Mouse (Mus musculus): ENCODE measurements around the gene Nfia. TPM values are rescaled to one million over a fixed set of nuclear protein-coding genes. Genes with fewer than 3 reads are reported as not detected.

The Nfia gene
- total RNA-seq, 1 experiment from 2014 or later, result 16.9 TPM

- ATAC-seq (replicated peaks in 1 of 2; ENCODE audit: insufficient read depth in 1 of 2, low FRiP score in 2 of 2, low TSS enrichment in 1 of 2, low read depth in 1 of 2, poor library complexity in 2 of 2, severe bottlenecking in 2 of 2), result no peak
Measured at GRCm38 (mm10) chr4:97796505-97796904, 24.0 kb downstream of the Nfia start.

- ATAC-seq (replicated peaks in 1 of 2; ENCODE audit: insufficient read depth in 1 of 2, low FRiP score in 2 of 2, low TSS enrichment in 1 of 2, low read depth in 1 of 2, poor library complexity in 2 of 2, severe bottlenecking in 2 of 2), result no peak
Measured at GRCm38 (mm10) chr4:97803791-97804190, 31.3 kb downstream of the Nfia start.

GRCm38 (mm10) chr4:97804638-97805037, 32.1 kb downstream of the Nfia start:
- no peak for ATAC-seq (replicated peaks in 1 of 2; ENCODE audit: insufficient read depth in 1 of 2, low FRiP score in 2 of 2, low TSS enrichment in 1 of 2, low read depth in 1 of 2, poor library complexity in 2 of 2, severe bottlenecking in 2 of 2)

- no peak for ATAC-seq (replicated peaks in 1 of 2; ENCODE audit: insufficient read depth in 1 of 2, low FRiP score in 2 of 2, low TSS enrichment in 1 of 2, low read depth in 1 of 2, poor library complexity in 2 of 2, severe bottlenecking in 2 of 2)
Measured at GRCm38 (mm10) chr4:97805255-97805654, 32.7 kb downstream of the Nfia start.

- no peak for ATAC-seq (replicated peaks in 1 of 2; ENCODE audit: insufficient read depth in 1 of 2, low FRiP score in 2 of 2, low TSS enrichment in 1 of 2, low read depth in 1 of 2, poor library complexity in 2 of 2, severe bottlenecking in 2 of 2)
Measured at GRCm38 (mm10) chr4:97805896-97806808, 33.6 kb downstream of the Nfia start.

- no peak for ATAC-seq (replicated peaks in 1 of 2; ENCODE audit: insufficient read depth in 1 of 2, low FRiP score in 2 of 2, low TSS enrichment in 1 of 2, low read depth in 1 of 2, poor library complexity in 2 of 2, severe bottlenecking in 2 of 2)
Measured at GRCm38 (mm10) chr4:97806924-97807323, 34.4 kb downstream of the Nfia start.

- ATAC-seq (replicated peaks in 1 of 2; ENCODE audit: insufficient read depth in 1 of 2, low FRiP score in 2 of 2, low TSS enrichment in 1 of 2, low read depth in 1 of 2, poor library complexity in 2 of 2, severe bottlenecking in 2 of 2), result no peak
Measured at GRCm38 (mm10) chr4:97808885-97809284, 36.4 kb downstream of the Nfia start.

GRCm38 (mm10) chr4:97809582-97810295, 37.2 kb downstream of the Nfia start:
- no peak for ATAC-seq (replicated peaks in 1 of 2; ENCODE audit: insufficient read depth in 1 of 2, low FRiP score in 2 of 2, low TSS enrichment in 1 of 2, low read depth in 1 of 2, poor library complexity in 2 of 2, severe bottlenecking in 2 of 2)

- peak in 1 of 2 experiments; percentile 12; a peak in 1 of 4 replicates for ATAC-seq (replicated peaks in 1 of 2; ENCODE audit: insufficient read depth in 1 of 2, low FRiP score in 2 of 2, low TSS enrichment in 1 of 2, low read depth in 1 of 2, poor library complexity in 2 of 2, severe bottlenecking in 2 of 2)
Measured at GRCm38 (mm10) chr4:97810348-97810939, 37.9 kb downstream of the Nfia start.

- no peak for ATAC-seq (replicated peaks in 1 of 2; ENCODE audit: insufficient read depth in 1 of 2, low FRiP score in 2 of 2, low TSS enrichment in 1 of 2, low read depth in 1 of 2, poor library complexity in 2 of 2, severe bottlenecking in 2 of 2)
Measured at GRCm38 (mm10) chr4:97813035-97813434, 40.5 kb downstream of the Nfia start.

- no peak for ATAC-seq (replicated peaks in 1 of 2; ENCODE audit: insufficient read depth in 1 of 2, low FRiP score in 2 of 2, low TSS enrichment in 1 of 2, low read depth in 1 of 2, poor library complexity in 2 of 2, severe bottlenecking in 2 of 2)
Measured at GRCm38 (mm10) chr4:97813996-97814395, 41.5 kb downstream of the Nfia start.

GRCm38 (mm10) chr4:97814515-97814914, 42.0 kb downstream of the Nfia start:
- ATAC-seq (replicated peaks in 1 of 2; ENCODE audit: insufficient read depth in 1 of 2, low FRiP score in 2 of 2, low TSS enrichment in 1 of 2, low read depth in 1 of 2, poor library complexity in 2 of 2, severe bottlenecking in 2 of 2), result peak in 1 of 2 experiments; percentile 73; a peak in 1 of 4 replicates

GRCm38 (mm10) chr4:97816001-97816400, 43.5 kb downstream of the Nfia start:
- no peak for ATAC-seq (replicated peaks in 1 of 2; ENCODE audit: insufficient read depth in 1 of 2, low FRiP score in 2 of 2, low TSS enrichment in 1 of 2, low read depth in 1 of 2, poor library complexity in 2 of 2, severe bottlenecking in 2 of 2)

- no peak for ATAC-seq (replicated peaks in 1 of 2; ENCODE audit: insufficient read depth in 1 of 2, low FRiP score in 2 of 2, low TSS enrichment in 1 of 2, low read depth in 1 of 2, poor library complexity in 2 of 2, severe bottlenecking in 2 of 2)
Measured at GRCm38 (mm10) chr4:97816753-97817152, 44.2 kb downstream of the Nfia start.

GRCm38 (mm10) chr4:97817741-97818140, 45.2 kb downstream of the Nfia start:
- ATAC-seq (replicated peaks in 1 of 2; ENCODE audit: insufficient read depth in 1 of 2, low FRiP score in 2 of 2, low TSS enrichment in 1 of 2, low read depth in 1 of 2, poor library complexity in 2 of 2, severe bottlenecking in 2 of 2), result no peak

- no peak for ATAC-seq (replicated peaks in 1 of 2; ENCODE audit: insufficient read depth in 1 of 2, low FRiP score in 2 of 2, low TSS enrichment in 1 of 2, low read depth in 1 of 2, poor library complexity in 2 of 2, severe bottlenecking in 2 of 2)
Measured at GRCm38 (mm10) chr4:97818498-97818897, 46.0 kb downstream of the Nfia start.

- no peak for ATAC-seq (replicated peaks in 1 of 2; ENCODE audit: insufficient read depth in 1 of 2, low FRiP score in 2 of 2, low TSS enrichment in 1 of 2, low read depth in 1 of 2, poor library complexity in 2 of 2, severe bottlenecking in 2 of 2)
Measured at GRCm38 (mm10) chr4:97819101-97819500, 46.6 kb downstream of the Nfia start.
